Mouse (Mus musculus): ENCODE results near the gene Trim38. TPM values are rescaled to one million over a fixed set of nuclear protein-coding genes. Genes with fewer than 3 reads are reported as not detected.
A peak's percentile ranks its signal among the peaks of the same experiment; 100 is the strongest.
"Not testable (repeated sequence)": the region's sequence is repeated elsewhere in the genome, so short reads cannot be mapped to it uniquely, and the experiment has no call there.

Trim38 gene
- polyA plus RNA-seq (2017; shearing (Covaris generic)): not detected

- not testable (repeated sequence) for ATAC-seq
Measured at GRCm38 (mm10) chr13:23769613-23770012, at the start of gene Trim38. Trim38 (plus strand) TSS chr13:23769913.

GRCm38 (mm10) chr13:23724239-23724638, 45.5 kb upstream of the Trim38 start:
- ATAC-seq: no peak

- no peak for ATAC-seq
Measured at GRCm38 (mm10) chr13:23725213-23725612, 44.5 kb upstream of the Trim38 start.

GRCm38 (mm10) chr13:23728472-23729191, 41.1 kb upstream of the Trim38 start:
- no peak for ATAC-seq

GRCm38 (mm10) chr13:23729192-23729525, 40.6 kb upstream of the Trim38 start:
- peak; percentile 65 for ATAC-seq

GRCm38 (mm10) chr13:23729706-23730105, 40.0 kb upstream of the Trim38 start:
- no peak for ATAC-seq

- no peak for ATAC-seq
Measured at GRCm38 (mm10) chr13:23730479-23730878, 39.2 kb upstream of the Trim38 start.

- peak; percentile 75 for ATAC-seq
Measured at GRCm38 (mm10) chr13:23732156-23732804, 37.4 kb upstream of the Trim38 start.

GRCm38 (mm10) chr13:23737091-23737490, 32.6 kb upstream of the Trim38 start:
- ATAC-seq: no peak

GRCm38 (mm10) chr13:23738041-23738440, 31.7 kb upstream of the Trim38 start:
- ATAC-seq: no peak

- peak; percentile 72 for ATAC-seq
Measured at GRCm38 (mm10) chr13:23738677-23739068, 31.0 kb upstream of the Trim38 start, which contains the start of gene Hist1h1c. Hist1h1c (plus strand) TSS chr13:23738808.

- peak; percentile 86 for ATAC-seq
Measured at GRCm38 (mm10) chr13:23739069-23739921, 30.4 kb upstream of the Trim38 start.

- peak; percentile 57 for ATAC-seq
Measured at GRCm38 (mm10) chr13:23739922-23740252, 29.8 kb upstream of the Trim38 start.

- ATAC-seq: no peak
Measured at GRCm38 (mm10) chr13:23740256-23740840, 29.4 kb upstream of the Trim38 start.

GRCm38 (mm10) chr13:23740910-23741309, 28.8 kb upstream of the Trim38 start:
- ATAC-seq: no peak

GRCm38 (mm10) chr13:23742007-23742406, 27.7 kb upstream of the Trim38 start:
- no peak for ATAC-seq

- no peak for ATAC-seq
Measured at GRCm38 (mm10) chr13:23743215-23743614, 26.5 kb upstream of the Trim38 start.

GRCm38 (mm10) chr13:23743963-23744362, 25.8 kb upstream of the Trim38 start:
- no peak for ATAC-seq

- no peak for ATAC-seq
Measured at GRCm38 (mm10) chr13:23744421-23745380, 25.0 kb upstream of the Trim38 start.

GRCm38 (mm10) chr13:23745381-23746161, 24.1 kb upstream of the Trim38 start, which contains the start of gene Hist1h3c:
Hist1h3c (minus strand) TSS chr13:23745602.
- ATAC-seq: peak; percentile 68

Measured in activated CD4-positive, CD25-positive, alpha-beta regulatory T cell, adult 4 months (primary cell).